Mouse (Mus musculus) layer of hippocampus, postnatal 25 days (tissue): ENCODE measurements around the gene Ptprg. TPM values are rescaled to one million over a fixed set of nuclear protein-coding genes. Genes with fewer than 3 reads are reported as not detected.

Experiments used
- DNase-seq, 2 experiments: peaks; one replicate each; pipeline ENCODE4 v3.0.0; 2022; ENCODE audit warnings: mixed read lengths in 2 of 2, low spot score in 1 of 2; ENCODE audit errors: extremely low spot score in 1 of 2
- total RNA-seq, 2 experiments: library from RNA; stranded (reverse); gene quantifications; 2 replicates each; pipeline ENCODE4 v1.2.3; 2021

The Ptprg gene
- total RNA-seq, 2 experiments from 2014 or later: 109 to 133 TPM

DNA sequence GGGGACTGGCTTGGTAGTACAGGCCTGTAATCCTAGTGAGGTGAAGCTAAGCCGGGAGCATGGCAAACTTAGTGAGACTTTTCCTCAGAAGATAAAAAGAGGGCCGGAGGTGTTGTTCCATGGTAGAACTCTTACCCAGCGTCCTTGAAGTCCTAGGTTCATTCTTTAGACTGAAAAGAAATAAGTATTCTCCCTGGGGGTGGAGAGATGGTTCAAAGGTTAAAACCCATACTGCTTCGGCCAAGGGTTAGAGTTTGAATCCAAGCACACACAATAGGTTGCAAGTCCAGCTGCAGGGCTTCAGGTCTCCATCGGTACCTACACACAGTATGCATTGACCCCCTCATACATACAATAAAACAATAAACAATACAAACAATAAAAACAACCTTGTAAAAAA lies 10.3 kb downstream of the Ptprg start:
- DNase-seq: no peak

DNA sequence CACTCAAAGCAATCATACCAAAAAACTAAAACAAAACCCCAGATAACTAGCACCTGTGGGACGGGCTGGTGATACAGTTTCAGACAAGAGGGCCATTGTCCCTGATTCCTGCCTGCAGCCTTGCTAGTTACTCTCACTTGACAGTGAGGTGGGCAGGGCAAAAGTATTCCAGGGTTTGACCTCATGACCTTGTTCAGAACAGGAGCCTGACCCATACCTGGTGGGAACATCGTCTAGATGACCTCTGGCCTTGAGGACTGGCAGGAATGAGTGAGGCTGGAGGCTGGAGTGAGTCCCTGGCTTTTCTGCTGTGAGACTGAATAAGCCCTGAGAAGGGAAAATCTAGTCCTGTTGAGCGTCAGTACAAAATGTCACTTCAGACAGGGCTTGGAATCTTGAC lies 11.1 kb downstream of the Ptprg start:
- no peak for DNase-seq

DNA sequence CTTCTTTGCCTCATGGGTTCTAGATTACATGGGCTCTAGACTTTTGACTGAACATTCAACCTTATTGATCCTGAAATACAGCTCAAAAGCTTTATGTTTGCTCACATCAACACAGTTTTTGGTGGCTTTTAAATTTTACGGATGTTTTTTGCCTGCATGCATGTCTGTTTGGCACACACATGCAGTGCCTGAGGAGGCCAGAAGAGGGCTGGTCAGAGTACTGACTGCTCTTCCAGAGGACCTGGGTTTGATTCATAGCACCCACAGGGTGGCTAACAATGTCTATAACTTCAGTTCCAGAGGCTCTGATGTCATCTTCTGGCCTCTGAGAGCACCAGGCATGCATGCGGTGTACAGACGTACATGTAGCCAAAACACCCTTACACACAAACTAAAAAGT lies 12.0 kb downstream of the Ptprg start:
- no peak for DNase-seq

- DNase-seq: no peak
These were observed 16.4 kb downstream of the Ptprg start for GRCm38 (mm10) chr14:11569734-11570133.

GRCm38 (mm10) chr14:11571766-11572394 lies 18.5 kb downstream of the Ptprg start:
- DNase-seq: no peak

- DNase-seq: no peak
These were observed 19.1 kb downstream of the Ptprg start for GRCm38 (mm10) chr14:11572395-11572784.

- DNase-seq: no peak
These were observed 20.4 kb downstream of the Ptprg start for GRCm38 (mm10) chr14:11573710-11574109.

DNA sequence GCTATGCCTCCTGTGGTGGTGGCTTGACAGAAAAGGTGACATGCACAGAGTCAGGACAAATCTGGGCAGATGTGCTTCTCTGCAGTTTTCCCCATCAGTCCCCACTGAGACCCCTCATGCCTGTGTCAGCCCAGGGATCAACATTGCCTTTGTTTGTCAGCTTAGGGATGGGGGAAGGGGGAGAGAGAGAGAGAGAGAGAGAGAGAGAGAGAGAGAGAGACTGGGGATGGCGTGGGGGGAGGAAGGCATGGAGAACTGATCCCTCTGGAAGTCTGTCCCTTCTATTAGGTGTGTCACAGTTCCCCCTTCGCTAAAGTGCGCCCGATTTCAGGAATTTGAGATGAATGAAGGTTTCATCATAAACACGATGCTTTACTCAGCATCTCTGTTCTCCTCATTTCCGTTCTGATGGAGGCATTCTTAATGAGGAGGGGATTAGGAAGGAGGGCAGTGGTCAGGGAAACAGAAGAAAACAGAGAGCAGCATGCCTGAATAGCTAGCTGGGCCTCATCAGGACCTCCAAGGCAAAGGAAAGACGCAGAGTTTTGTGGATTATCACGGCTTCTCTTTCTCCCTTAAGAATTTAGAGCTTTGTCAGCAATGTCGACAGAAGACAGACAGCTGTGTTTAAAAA lies 24.1 kb downstream of the Ptprg start:
- no peak for DNase-seq

DNA sequence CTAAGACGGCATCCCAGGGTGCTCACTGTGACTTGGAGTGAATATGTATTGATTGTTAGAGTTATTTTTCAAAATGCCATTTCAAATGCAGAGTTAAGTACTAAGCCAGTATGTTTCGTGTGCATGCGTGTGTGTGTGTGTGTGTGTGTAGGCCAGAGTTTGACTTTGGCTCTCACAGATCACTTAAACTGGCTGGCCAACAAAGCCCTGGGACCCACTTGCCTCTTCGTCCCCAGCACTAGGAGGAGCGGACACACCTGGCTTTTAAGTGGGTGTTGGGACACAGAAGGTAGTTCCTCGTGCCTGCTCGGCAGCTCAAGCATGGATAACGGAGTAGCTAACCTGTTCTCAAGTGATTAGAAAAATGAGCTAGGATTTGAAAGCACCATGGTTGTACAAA lies 24.6 kb downstream of the Ptprg start:
- no peak for DNase-seq

GRCm38 (mm10) chr14:11578492-11578967 lies 25.2 kb downstream of the Ptprg start:
- DNase-seq: no peak

DNA sequence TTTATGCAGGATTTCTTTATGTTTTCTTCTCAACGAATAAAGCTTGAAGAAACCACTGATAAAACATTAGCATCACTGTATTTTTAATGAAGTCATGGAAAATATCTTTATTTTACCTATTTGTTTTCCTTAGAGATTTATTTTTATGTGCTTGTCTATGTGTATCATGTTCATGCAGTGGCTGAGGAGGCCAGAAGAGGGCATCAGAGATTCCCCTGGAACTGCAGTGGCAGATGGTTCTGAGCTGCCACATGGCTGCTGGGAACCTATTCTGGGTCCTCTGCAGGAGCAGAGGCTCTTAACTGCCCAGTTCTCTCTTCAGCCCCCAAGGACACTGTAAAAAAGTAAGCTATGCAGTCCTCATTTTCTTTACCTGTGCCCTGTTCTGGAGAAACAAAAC lies 26.6 kb downstream of the Ptprg start:
- no peak for DNase-seq

DNA sequence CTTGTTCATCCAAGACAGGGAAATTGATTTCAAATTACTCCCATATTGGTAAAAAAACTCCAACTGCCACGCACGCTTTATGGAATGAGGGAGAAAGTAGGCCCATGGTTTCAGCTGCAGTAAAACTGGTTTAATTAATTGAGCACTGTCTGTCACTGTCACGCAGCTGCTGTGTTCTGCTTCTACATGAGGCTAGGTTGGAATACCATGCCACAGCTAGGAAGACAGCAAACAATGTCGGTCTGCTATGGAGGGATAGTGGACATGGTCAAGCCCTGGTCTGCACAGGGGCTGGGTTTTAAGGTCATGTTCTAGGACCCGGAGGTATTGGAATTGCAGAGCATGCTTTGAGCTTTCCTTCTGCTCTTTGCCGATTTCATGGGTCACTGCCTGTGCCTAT lies 30.9 kb downstream of the Ptprg start:
- DNase-seq: no peak

- DNase-seq: no peak
These were observed 31.7 kb downstream of the Ptprg start for GRCm38 (mm10) chr14:11584929-11585633.

DNA sequence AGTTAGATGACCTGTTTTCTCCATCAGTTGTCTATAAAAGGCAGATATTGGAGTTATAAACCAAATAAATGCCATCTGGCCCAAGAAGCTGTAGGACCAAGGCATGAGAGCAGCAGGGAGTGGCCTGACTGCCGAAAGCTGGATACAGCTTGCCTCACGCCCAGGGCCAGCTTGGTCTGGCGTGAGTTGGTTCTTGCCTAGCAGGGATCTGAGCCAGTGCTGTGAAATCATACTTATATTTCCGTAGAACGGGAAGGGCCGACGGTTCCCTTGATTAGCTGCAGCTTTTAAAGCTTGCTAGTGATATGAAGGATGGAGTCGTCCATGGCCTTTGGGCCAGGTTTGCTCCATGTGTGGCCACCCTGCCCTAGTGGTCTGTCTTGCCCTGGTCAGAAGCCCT lies 37.1 kb downstream of the Ptprg start:
- DNase-seq: no peak

DNA sequence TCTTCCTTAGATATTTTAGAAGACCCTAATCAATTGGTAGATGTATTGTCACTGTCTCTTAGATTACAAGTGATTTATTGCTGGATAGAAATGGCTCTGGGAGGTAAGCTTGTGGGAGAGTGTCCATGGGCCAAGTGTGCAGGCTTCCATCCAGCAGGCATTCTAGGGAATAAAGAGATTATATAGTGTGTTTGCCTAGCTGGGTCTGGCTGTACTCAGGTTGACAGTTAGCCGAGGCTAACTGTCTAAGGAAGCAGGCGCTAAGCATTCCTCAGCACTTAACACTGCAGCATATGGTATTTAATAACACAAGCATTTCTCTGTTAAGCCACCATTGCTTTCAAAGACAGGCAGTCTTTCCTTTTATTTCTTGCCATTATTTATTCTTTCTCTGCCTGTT lies 39.3 kb downstream of the Ptprg start:
- DNase-seq: no peak

DNA sequence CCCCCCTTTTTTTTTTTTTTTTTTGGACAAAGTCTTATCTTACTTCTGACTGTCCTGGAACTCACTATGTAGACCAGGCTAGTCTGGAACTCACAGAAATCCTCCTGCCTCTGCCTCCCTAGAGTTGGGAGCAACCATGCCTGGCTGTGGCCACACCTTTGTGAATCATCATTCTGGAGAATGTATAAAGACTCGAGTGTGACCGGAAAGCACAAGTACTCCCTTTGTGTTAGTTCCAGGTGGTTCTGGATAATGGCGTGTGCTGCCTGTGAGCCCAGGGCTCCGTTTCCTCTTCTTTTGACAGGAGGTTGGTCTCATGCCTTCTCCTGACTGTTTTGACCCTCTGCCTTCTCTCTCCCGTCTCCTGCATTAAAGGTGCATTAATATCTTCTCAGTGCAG lies 41.0 kb downstream of the Ptprg start:
- DNase-seq: no peak

DNA sequence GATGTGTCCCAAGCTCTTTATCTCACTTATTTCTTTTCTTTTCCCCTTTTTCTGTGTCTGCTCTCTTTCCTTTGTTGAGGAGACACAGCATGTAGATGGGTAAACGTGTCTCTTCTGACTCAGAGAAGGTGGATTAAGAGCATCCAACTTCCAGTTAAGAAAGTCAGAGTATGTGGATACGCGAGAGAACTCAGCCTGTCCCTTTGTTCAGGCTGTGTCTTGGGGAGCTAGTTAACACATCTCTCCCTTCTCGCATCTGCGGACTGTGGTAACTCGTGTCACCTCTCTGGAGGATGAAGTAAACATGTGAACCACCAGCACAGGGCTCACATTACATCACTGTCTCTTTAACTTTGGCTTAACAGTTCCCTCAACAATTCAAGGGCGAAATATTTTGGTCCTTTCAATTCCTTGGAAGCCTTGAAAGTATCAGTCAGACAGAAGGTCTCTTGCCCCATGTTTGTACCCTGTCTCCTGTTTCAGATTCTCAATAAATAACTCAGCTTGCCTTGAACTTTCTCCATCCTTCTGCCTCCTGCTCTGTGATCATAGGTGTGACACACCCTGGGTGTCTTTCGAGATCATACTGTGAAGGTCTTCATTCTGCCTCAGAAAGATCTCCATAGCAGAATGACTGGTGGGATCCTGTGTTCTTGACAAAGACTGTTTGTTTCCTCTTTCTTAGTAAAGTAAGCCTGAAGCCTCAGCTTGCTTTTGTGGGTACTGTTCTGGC lies 51.0 kb downstream of the Ptprg start:
- DNase-seq: no peak

- DNase-seq: no peak
These were observed 55.0 kb downstream of the Ptprg start for GRCm38 (mm10) chr14:11608366-11608765.

DNA sequence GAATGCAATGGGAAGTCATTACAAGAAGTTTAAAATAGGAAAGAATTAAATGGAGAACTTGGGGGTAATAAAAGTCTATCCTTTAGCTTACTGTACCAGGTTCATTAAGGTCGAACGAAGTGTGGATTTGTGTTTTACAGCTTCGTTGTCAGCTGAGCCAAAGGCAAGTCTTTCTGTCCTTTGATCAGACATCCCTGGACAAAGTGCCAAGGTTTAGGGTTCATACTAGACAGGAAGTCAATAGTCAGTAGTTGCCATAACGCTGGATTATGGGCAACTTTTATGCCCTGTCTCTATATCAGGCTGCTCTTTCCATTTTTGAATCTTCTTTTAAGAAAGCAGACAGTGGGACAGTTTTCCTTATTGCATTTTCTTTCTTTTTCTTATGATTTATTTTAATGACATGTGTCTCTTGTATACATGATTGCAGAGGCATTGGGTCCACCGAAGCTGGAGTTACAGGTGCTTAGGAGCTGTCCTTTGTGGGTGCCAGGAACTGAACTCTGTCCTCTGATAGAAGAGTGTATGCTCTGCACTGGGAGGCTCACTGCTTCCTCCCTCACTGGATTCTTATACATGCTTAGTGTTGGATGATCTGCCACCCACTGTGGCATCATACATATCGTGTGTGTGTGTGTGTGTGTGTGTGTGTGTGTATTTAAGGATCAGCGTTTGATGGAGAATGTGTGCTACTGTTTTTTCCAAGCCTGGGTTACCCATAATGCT lies 56.7 kb downstream of the Ptprg start:
- DNase-seq: no peak

GRCm38 (mm10) chr14:11612426-11612825 lies 59.1 kb downstream of the Ptprg start:
- DNase-seq: no peak
